Mouse (Mus musculus): ENCODE measurements around the gene Elof1. TPM values are rescaled to one million over a fixed set of nuclear protein-coding genes. Genes with fewer than 3 reads are reported as not detected.

Elof1 gene
- polyA plus RNA-seq, 1 experiment from 2014 or later = 185 TPM

DNA sequence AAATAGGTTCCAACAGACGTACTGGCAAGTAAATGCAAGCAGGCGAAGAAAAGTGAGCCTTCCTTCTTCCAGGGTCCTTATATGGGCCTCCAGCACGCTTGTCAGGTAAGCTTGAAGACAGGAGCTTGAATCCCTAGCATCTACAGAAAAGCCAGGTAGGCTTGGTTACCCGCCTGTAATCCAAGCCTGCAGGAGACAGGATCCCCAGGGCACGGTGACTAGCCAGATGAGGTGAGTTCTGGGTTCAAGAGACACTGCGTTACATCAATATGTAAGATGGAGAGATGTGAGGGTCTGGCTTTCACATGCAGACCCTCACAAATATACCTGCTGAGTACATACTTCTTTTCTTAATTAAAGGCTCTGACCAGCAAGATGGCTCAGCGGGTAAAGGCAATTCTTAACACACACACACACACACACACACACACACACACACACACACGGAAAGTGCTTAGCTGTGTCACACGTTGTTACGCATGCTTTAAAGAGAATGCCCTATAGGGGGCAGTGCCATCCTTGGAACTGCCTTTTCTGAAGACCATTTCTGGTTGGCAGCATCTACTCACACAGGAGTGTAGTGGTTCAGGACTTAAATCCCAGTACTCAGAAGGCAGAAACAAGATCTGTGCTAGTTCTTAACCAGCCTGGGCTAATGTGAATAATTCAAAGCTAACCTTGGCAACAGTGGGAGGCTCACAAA, 933 bp upstream of the Elof1 start:
- H3K4me3 ChIP-seq = peak overlapping the region; percentile 94
- H3K9me3 ChIP-seq = no peaks in the 10 kb centered on the region
- H3K4me2 ChIP-seq (replicated peaks) = peak overlapping the region; percentile 84
- peaks cover 9% of the 10 kb centered on the region for H3K4me1 ChIP-seq
- no peaks in the 10 kb centered on the region for H3K27me3 ChIP-seq
- H3K27ac ChIP-seq = no peak overlapping the region
- H3K36me3 ChIP-seq = peaks cover 14% of the 10 kb centered on the region
- ATAC-seq (ENCODE audit: insufficient number of reproducible peaks, insufficient read depth, low FRiP score, low TSS enrichment) = no peak
- H3K9ac ChIP-seq = peak overlapping the region; percentile 90; the same call in 1 of the 2 replicates
- 45% methylated on average over 10 of the region's 10 CpGs for WGBS

DNA sequence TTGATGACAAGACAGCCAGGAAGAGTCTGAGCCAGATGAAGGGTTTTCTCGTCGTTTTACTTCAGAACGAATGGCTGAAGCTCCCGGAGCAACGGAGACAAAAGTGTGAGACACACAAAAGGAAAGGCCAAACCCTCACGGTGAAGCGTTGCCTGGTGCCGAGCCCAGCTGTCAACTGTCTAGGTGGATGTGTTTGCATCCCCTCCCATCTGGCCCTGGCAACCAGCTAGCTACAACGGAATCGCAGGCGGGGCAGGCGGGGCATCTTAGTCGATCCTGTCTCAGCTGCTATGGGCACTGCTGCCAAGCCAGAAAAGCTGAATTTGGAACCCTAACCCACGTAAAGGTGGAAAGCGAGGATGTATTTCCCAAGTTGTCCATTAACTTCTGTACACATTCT, 886 bp downstream of the Elof1 start:
- Histone ChIP-seq H3K27me3 (no peaks in the 10 kb centered on the region), H3K27ac (no peak overlapping the region), H3K9ac (peak overlapping the region; percentile 90), H3K4me2 (replicated peaks) (peak overlapping the region; percentile 84), H3K9me3 (no peaks in the 10 kb centered on the region), H3K4me1 (peaks cover 9% of the 10 kb centered on the region), H3K4me3 (peak overlapping the region; percentile 94), H3K36me3 (peaks cover 32% of the 10 kb centered on the region)
- WGBS = 42% methylated on average over 15 of the region's 15 CpGs
- ATAC-seq (ENCODE audit: insufficient number of reproducible peaks, insufficient read depth, low FRiP score, low TSS enrichment) = no peak

DNA sequence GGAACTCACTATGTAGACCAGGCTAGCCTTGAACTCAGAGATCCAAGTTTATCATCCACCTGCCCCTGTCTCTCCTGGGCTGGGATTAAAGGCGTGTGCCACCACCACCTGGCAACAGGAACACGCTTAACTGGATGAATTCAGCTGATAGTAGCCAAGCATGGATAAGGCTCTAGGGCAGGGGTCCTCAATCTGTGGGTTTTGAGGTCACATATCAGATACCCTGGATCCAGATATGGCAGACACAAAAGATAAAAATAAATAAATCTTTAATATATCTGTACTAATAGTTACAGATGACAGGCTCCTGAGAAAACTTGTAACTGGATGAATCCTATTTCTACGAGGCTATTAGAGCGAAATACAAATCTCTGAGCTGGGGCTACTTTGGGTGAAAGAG, 1.3 kb downstream of the Elof1 start:
- H3K36me3 ChIP-seq = peaks cover 35% of the 10 kb centered on the region
- peak overlapping the region; percentile 84 for H3K4me2 ChIP-seq (replicated peaks)
- ATAC-seq (ENCODE audit: insufficient number of reproducible peaks, insufficient read depth, low FRiP score, low TSS enrichment) = no peak
- peaks cover 9% of the 10 kb centered on the region for H3K4me1 ChIP-seq
- no peaks in the 10 kb centered on the region for H3K27me3 ChIP-seq
- H3K9ac ChIP-seq = peak overlapping the region; percentile 90
- whole genome bisulfite sequencing = 93% methylated on average over 4 of the region's 4 CpGs
- H3K27ac ChIP-seq = no peak overlapping the region
- no peaks in the 10 kb centered on the region for H3K9me3 ChIP-seq
- H3K4me3 ChIP-seq = peak overlapping the region; percentile 94; the same call in 1 of the 2 replicates

DNA sequence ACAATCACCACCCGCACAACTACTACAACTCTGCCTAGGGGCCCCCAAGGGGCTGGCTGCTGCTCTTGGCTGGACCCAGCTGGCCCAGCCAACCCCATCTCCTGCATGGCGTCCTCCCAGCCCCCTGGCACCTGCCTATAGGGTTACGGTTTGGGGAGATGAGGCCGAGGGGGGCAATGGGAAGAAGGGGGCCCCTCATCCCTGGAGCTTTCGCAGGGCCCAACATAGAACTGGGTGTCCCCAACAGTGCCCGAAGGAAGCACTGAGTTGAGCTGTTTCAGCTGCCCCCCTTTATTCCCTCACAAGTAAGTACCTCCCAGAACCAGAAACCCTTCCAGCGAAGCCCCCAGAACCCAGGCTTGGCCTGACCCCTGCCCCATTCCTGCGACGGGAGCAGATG, 8.8 kb downstream of the Elof1 start:
- H3K4me2 ChIP-seq (replicated peaks) = no peak overlapping the region
- no peak for ATAC-seq (ENCODE audit: insufficient number of reproducible peaks, insufficient read depth, low FRiP score, low TSS enrichment)
- no peaks in the 10 kb centered on the region for H3K4me1 ChIP-seq
- H3K27ac ChIP-seq = no peak overlapping the region
- H3K9me3 ChIP-seq = no peaks in the 10 kb centered on the region
- H3K36me3 ChIP-seq = peaks cover 32% of the 10 kb centered on the region
- H3K27me3 ChIP-seq = no peaks in the 10 kb centered on the region
- no peak overlapping the region for H3K4me3 ChIP-seq
- H3K9ac ChIP-seq = no peak overlapping the region
- 87% methylated on average over 9 of the region's 9 CpGs for WGBS

DNA sequence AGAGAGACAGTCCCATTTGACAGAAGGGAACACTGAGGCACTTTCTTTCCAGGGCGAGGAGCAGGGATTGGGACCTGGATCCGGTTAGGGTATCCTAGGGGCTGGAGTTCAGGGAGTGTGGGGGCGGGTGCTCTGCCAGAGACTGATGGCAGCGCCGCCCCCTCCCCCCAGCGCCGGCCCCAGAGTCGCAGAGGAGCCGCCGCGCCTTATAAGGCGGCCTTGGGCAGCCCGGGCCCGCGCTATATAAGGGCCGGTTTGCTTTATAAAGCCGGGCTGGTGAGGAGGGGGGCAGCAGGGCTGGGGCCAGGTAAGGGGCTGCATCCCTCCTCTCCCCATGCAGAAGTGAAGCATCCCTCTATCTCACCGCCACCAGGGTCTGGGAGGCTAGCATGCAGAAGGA, 17.1 kb downstream of the Elof1 start:
- 0 out of 2 replicates have a peak overlapping the region, but pooled peaks have one; percentile 5 for H3K4me3 ChIP-seq
- no peak overlapping the region for H3K9ac ChIP-seq
- no peak for ATAC-seq (ENCODE audit: insufficient number of reproducible peaks, insufficient read depth, low FRiP score, low TSS enrichment)
- H3K36me3 ChIP-seq = no peaks in the 10 kb centered on the region
- WGBS = 3% methylated on average over 18 of the region's 18 CpGs
- no peaks in the 10 kb centered on the region for H3K9me3 ChIP-seq
- peaks cover 37% of the 10 kb centered on the region for H3K27me3 ChIP-seq
- no peak overlapping the region for H3K27ac ChIP-seq
- peaks cover 9% of the 10 kb centered on the region; the same call in 1 of the 2 replicates for H3K4me1 ChIP-seq
- H3K4me2 ChIP-seq (replicated peaks) = peak overlapping the region; percentile 10; the same call in 1 of the 2 replicates

DNA sequence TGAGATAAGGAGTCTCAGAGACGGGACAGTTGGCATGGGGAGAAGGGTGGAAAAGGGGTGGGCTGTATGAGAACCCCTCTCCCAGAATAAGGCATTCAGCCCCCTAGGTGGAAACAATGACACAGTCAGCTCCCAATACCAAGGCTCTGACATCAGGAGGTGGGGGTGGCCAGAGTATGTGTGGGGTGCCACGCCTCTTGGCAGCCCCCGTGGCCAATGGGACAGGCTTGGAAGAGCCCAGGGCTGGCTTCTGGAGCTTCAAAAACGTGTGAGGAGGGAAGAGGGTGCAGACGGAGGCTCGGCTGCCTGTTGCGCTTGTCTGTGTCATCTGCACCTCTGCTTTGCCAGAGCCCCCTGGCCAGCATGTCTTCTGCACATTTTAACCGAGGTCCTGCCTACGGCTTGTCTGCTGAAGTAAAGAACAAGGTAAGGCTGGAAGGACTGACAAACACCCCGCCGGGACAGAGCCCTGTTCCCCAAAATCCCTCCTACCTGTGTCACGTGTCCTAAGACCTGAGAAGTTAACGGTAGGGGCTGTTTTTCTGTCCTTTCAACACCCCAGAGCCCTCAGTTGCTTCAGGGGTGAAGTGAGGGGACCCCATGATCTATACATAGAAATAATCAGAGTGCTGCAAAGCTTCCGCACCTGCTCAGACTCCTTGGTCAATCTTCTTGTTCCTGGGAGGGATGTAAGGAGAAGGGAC, 17.8 kb downstream of the Elof1 start, which contains the start of gene Cnn1:
Gene Cnn1, plus strand, starts transcription at position 224 of the 704 bp plus-strand sequence.
- H3K4me2 ChIP-seq (replicated peaks) = peak within 1 kb of the TSS; percentile 16
- 5% methylated on average over 14 of the region's 14 CpGs for WGBS
- ATAC-seq (ENCODE audit: insufficient number of reproducible peaks, insufficient read depth, low FRiP score, low TSS enrichment) = no peak

DNA sequence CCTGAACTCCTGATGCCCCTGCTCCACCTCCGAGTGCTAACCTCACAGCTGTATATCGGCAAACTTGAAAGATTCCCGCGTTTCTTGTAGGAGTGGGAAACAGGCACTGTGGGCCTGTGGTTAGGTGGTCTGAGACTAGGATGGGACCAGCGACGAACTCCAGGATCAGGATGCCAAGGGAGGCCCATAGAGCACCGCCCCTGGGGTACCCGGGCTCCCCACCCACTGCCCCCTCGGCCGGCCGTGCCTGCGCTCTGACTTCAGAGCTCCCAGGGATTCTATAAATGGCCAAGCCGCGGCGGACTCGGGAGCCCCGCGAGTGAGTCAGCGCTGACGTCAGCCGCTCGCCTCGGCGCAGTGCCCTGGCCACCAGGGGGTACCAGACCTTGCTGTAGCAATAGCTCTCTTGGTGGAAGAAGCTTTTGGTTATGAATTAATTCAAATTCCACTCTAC, 21.1 kb downstream of the Elof1 start:
- Histone ChIP-seq H3K4me1 (peaks cover 9% of the 10 kb centered on the region; the same call in 1 of the 2 replicates), H3K36me3 (no peaks in the 10 kb centered on the region), H3K27ac (no peak overlapping the region), H3K9me3 (no peaks in the 10 kb centered on the region), H3K27me3 (peaks cover 28% of the 10 kb centered on the region), H3K9ac (0 out of 2 replicates have a peak overlapping the region, but pooled peaks have one; percentile 28), H3K4me2 (replicated peaks) (peak overlapping the region; percentile 51), H3K4me3 (peak overlapping the region; percentile 24)
- ATAC-seq (ENCODE audit: insufficient number of reproducible peaks, insufficient read depth, low FRiP score, low TSS enrichment) = peak; percentile 65; the same call in 1 of the 2 replicates
- 2% methylated on average over 24 of the region's 24 CpGs for WGBS

More for the DNA sequence above, 17.8 kb downstream of the Elof1 start, which contains the start of gene Cnn1:
- peaks cover 9% of the 10 kb centered on the region; the same call in 1 of the 2 replicates for H3K4me1 ChIP-seq
- no peak within 1 kb of the TSS for H3K9ac ChIP-seq
- no peaks in the 10 kb centered on the region for H3K9me3 ChIP-seq
- H3K36me3 ChIP-seq = no peaks in the 10 kb centered on the region
- H3K27me3 ChIP-seq = peaks cover 37% of the 10 kb centered on the region
- H3K4me3 ChIP-seq = 0 out of 2 replicates have a peak within 1 kb of the TSS, but pooled peaks have one; percentile 5
- no peak within 1 kb of the TSS for H3K27ac ChIP-seq

DNA sequence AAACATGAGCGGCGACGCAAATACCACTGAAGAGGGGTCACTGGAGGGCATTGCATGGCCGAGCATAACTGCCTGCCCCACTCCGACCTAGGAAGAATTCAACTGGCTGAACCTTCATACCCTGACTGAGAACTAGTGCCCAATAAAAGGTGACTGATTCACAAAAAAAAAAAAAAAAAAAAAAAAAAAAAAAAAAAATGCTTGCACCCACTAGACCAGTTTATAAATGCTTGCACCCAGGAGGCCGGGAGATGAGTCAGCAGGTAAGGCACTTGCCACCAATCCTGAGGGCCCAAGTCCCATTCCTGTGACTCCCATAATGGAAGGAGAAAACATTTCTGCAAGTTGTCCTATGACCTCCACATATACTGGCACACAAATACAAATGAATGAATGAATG, 24.2 kb downstream of the Elof1 start:
- Histone ChIP-seq H3K4me1 (no peaks in the 10 kb centered on the region), H3K9me3 (no peaks in the 10 kb centered on the region), H3K36me3 (no peaks in the 10 kb centered on the region), H3K27me3 (no peaks in the 10 kb centered on the region), H3K27ac (no peak overlapping the region), H3K9ac (no peak overlapping the region), H3K4me3 (no peak overlapping the region), H3K4me2 (replicated peaks) (no peak overlapping the region)
- WGBS = 82% methylated on average over 6 of the region's 6 CpGs
- no peak for ATAC-seq (ENCODE audit: insufficient number of reproducible peaks, insufficient read depth, low FRiP score, low TSS enrichment)

DNA sequence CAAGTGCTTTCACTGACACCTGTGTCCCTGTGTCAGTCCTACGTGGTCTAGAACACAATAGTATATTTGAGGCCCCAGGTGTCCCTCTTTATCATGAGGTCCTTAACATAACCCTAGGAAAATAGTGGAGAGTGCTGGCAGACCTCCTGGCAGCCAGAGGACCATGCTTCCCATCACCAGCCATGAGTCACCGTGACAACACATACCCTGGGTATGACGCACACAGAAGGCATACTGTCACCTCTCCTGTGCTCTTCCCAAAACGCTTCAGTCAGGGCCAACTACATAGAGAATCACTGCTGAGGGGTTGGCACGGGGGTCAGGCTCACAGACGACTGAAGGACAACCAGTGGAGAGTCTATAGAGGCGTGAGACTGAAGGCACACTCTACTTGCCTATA, 27.0 kb downstream of the Elof1 start:
- H3K27me3 ChIP-seq = no peaks in the 10 kb centered on the region
- no peak overlapping the region for H3K27ac ChIP-seq
- ATAC-seq (ENCODE audit: insufficient number of reproducible peaks, insufficient read depth, low FRiP score, low TSS enrichment) = no peak
- no peaks in the 10 kb centered on the region for H3K36me3 ChIP-seq
- peaks cover 6% of the 10 kb centered on the region for H3K4me1 ChIP-seq
- no peaks in the 10 kb centered on the region for H3K9me3 ChIP-seq
- H3K4me2 ChIP-seq (replicated peaks) = no peak overlapping the region
- 83% methylated on average over 7 of the region's 7 CpGs for WGBS
- H3K9ac ChIP-seq = no peak overlapping the region
- H3K4me3 ChIP-seq = no peak overlapping the region

DNA sequence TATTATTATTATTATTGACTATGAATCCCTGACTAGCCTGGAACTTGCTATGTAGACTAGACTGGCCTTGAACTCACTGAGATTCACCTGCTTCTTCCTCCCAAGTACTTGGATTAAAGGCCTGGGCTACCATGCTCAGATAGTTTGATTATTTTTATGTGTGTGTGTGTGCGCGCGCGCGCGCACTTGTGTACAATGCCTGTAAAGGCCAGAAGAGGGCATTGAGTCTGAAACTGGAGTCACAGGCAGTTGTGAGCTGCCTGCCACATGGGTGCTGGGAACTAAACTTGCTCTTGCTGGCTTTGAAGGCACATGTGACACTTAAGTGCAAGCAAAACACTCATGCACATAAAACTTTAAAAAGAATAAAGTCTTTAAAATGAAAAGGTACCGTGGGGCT, 27.7 kb downstream of the Elof1 start:
- H3K4me2 ChIP-seq (replicated peaks) = no peak overlapping the region
- WGBS = 97% methylated on average over 7 of the region's 7 CpGs
- H3K4me1 ChIP-seq = peaks cover 11% of the 10 kb centered on the region
- no peak overlapping the region for H3K9ac ChIP-seq
- no peak overlapping the region for H3K27ac ChIP-seq
- no peaks in the 10 kb centered on the region for H3K36me3 ChIP-seq
- no peak overlapping the region for H3K4me3 ChIP-seq
- no peaks in the 10 kb centered on the region for H3K9me3 ChIP-seq
- no peaks in the 10 kb centered on the region for H3K27me3 ChIP-seq
- no peak for ATAC-seq (ENCODE audit: insufficient number of reproducible peaks, insufficient read depth, low FRiP score, low TSS enrichment)

DNA sequence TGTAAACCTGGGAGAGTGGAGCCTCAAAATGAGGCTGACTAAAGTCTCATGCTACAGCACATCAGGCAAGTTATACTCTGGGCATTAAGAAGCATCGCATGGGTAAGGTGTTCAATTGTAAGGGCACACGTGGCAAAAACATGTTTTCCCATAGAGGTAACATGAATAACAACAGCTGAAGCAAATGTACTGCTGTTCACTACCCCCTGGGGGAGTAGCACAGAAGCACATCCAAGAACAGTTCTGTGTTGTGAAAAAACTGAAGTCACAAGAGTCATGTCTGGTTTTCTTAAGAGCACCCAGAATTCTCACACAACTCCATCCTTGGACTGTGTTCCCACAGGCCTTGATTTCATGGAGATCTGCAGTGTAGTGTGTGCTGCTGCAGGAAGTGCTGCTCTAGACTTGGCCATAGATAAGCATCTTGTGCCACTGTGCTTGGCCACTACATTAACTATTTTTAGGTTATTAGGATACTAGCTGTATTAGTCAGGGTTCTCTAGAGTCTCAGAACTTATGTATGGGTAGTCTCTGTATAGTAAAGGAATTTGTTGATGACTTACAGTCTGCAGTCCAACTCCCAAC, 29.8 kb downstream of the Elof1 start:
- WGBS = 88% methylated on average over 2 of the region's 2 CpGs
- no peaks in the 10 kb centered on the region for H3K36me3 ChIP-seq
- H3K27me3 ChIP-seq = no peaks in the 10 kb centered on the region
- no peak overlapping the region for H3K27ac ChIP-seq
- H3K9me3 ChIP-seq = no peaks in the 10 kb centered on the region
- H3K4me1 ChIP-seq = peaks cover 11% of the 10 kb centered on the region
- ATAC-seq (ENCODE audit: insufficient number of reproducible peaks, insufficient read depth, low FRiP score, low TSS enrichment) = no peak
- H3K4me2 ChIP-seq (replicated peaks) = no peak overlapping the region; the same call in 1 of the 2 replicates
- no peak overlapping the region for H3K9ac ChIP-seq
- no peak overlapping the region for H3K4me3 ChIP-seq

Measured in embryonic facial prominence, embryonic 12.5 days (tissue).